Mouse (Mus musculus) intestine, embryonic 14.5 days (tissue): ENCODE measurements at regions not wholly inside any gene's neighbourhood (a gene's known extent, or its start where the extent isn't known, plus 50 kb on each side); places are given as distances from the start of the nearest gene placed in this dataset.

ENCODE experiments used
- ATAC-seq: fragments of 200-750 bp; cut with Nextera tagmentation; replicated peaks from 2 replicates; pipeline ENCODE4 v1.8.0; 2017; ENCODE audit warnings: low read depth, moderate number of reproducible peaks, moderate TSS enrichment, moderate library complexity; ENCODE audit not compliant: low FRiP score, low TSS enrichment
- DNase-seq: peaks from one replicate; pipeline ENCODE4 v3.0.0-alpha.2; 2018; ENCODE audit warnings: low spot score
- H3K27ac ChIP-seq: fragments of 300-500 bp; sonication (generic); 2 replicates; pipeline ENCODE4 v1.5.1; 2014; ENCODE audit warnings: low read depth, mild to moderate bottlenecking, control low read depth
- H3K27me3 ChIP-seq: fragments of 300-500 bp; sonication (generic); replicated peaks from 2 replicates; pipeline ENCODE4 v1.6.1; 2014; ENCODE audit warnings: low read length, control low read depth; ENCODE audit not compliant: control insufficient read depth, insufficient read depth
- H3K36me3 ChIP-seq: fragments of 300-500 bp; sonication (generic); 2 replicates; pipeline ENCODE4 v1.6.1; 2014; ENCODE audit warnings: low read length, control low read depth; ENCODE audit not compliant: control insufficient read depth, insufficient read depth
- H3K4me1 ChIP-seq: fragments of 300-500 bp; sonication (generic); replicated peaks from 2 replicates; pipeline ENCODE4 v1.6.1; 2014; ENCODE audit warnings: low read length, control low read depth, mixed read lengths; ENCODE audit not compliant: control insufficient read depth, insufficient read depth
- H3K4me2 ChIP-seq: fragments of 300-500 bp; sonication (generic); 2 replicates; pipeline ENCODE4 v1.6.1; 2014; ENCODE audit warnings: low read length
- H3K4me3 ChIP-seq: fragments of 300-500 bp; sonication (generic); 2 replicates; pipeline ENCODE4 v1.5.1; 2014; ENCODE audit warnings: low read depth, low read length, control low read depth, mixed read lengths
- H3K9ac ChIP-seq: fragments of 300-500 bp; sonication (generic); 2 replicates; pipeline ENCODE4 v1.6.1; 2014; ENCODE audit warnings: mild to moderate bottlenecking, low read length
- H3K9me3 ChIP-seq: fragments of 300-500 bp; sonication (generic); 2 replicates; pipeline ENCODE4 v1.6.1; 2016; ENCODE audit warnings: low read length, control low read depth; ENCODE audit not compliant: control insufficient read depth
- WGBS: fragments of 180-500 bp; shearing (Covaris S2); extraction: QIAGEN DNeasy Blood & Tissue Kit; methylation state at CpG from one replicate; pipeline ENCODE4 v1.1.7; 2014; 5-methylcytosine and 5-hydroxymethylcytosine counted together

DNA sequence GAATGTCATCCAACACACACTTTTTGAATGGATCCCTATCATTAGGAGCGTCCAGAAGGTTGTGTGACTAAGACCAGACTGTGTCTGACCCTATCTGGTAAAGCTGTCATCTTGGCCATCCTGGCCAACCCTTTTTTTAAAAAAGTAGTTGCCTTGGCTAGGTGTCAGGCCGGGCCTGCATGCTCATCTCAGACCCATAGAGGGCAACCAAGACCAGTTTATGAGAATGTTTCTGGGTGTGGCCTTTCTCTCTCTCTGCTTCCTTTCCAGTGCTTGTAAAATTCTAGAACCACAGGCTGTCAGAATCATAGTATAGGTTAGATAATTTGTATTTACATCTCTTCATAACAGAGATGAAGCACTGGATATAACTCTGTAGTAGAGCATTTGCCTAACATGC lies 62.8 kb upstream of the Las1l start:
- WGBS, result 27% methylated on average over 2 of the region's 2 CpGs
- no peak overlapping the region for H3K4me2 ChIP-seq
- no peak overlapping the region for H3K4me3 ChIP-seq
- H3K36me3 ChIP-seq, result no peaks in the 10 kb centered on the region
- H3K4me1 ChIP-seq, result no peaks in the 10 kb centered on the region
- H3K27me3 ChIP-seq, result no peaks in the 10 kb centered on the region
- DNase-seq (peak; percentile 62), ATAC-seq (no peak)
- H3K27ac ChIP-seq, result no peak overlapping the region
- no peak overlapping the region for H3K9ac ChIP-seq
- no peaks in the 10 kb centered on the region for H3K9me3 ChIP-seq

- Histone ChIP-seq H3K4me2 (no peak overlapping the region), H3K4me3 (no peak overlapping the region), H3K9ac (no peak overlapping the region), H3K27me3 (no peaks in the 10 kb centered on the region), H3K4me1 (no peaks in the 10 kb centered on the region), H3K27ac (no peak overlapping the region), H3K9me3 (no peaks in the 10 kb centered on the region), H3K36me3 (no peaks in the 10 kb centered on the region)
- no peak for ATAC-seq
- DNase-seq, result no peak
- whole genome bisulfite sequencing, result 66% methylated on average over 3 of the region's 3 CpGs
These were observed 63.6 kb upstream of the Las1l start for GRCm38 (mm10) chrX:96020407-96020806.

GRCm38 (mm10) chrX:96025374-96025773 lies 68.6 kb upstream of the Las1l start:
- WGBS, result 88% methylated on average over 3 of the region's 3 CpGs
- DNase-seq, result no peak
- no peak for ATAC-seq

DNA sequence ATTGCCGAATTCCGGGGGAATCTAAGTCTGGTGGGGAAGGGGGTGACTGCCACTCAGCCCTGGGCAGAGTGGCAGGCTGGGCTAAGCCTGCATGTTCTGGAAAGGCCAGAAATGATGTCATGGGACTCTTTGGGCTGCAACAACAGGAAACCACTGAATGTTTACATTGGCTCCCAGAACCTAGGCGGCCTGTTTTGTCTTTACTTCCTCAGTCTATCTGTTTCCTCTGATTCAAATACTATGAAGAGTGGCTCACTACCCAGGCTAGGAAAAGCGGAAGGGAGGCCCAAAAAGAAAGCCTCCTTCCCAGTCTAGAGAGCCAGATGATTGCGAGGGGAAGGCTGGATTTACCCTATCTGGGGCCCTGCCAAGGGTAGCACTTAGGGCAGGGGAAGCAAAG lies 69.1 kb upstream of the Las1l start:
- WGBS, result 47% methylated on average over 5 of the region's 5 CpGs
- no peak for ATAC-seq
- DNase-seq, result no peak

More at GRCm38 (mm10) chrX:96025374-96025773, 68.6 kb upstream of the Las1l start:
- Histone ChIP-seq H3K4me1 (no peaks in the 10 kb centered on the region), H3K27ac (no peak overlapping the region), H3K9ac (no peak overlapping the region), H3K9me3 (no peaks in the 10 kb centered on the region), H3K27me3 (no peaks in the 10 kb centered on the region; the same call in 1 of the 2 replicates), H3K4me3 (no peak overlapping the region), H3K4me2 (no peak overlapping the region), H3K36me3 (no peaks in the 10 kb centered on the region)

GRCm38 (mm10) chrX:96031591-96031990 lies 64.3 kb upstream of the Msn start:
- Histone ChIP-seq H3K27ac (no peak overlapping the region), H3K27me3 (no peaks in the 10 kb centered on the region; the same call in 1 of the 2 replicates), H3K4me3 (no peak overlapping the region), H3K9ac (no peak overlapping the region), H3K4me2 (no peak overlapping the region), H3K4me1 (no peaks in the 10 kb centered on the region), H3K9me3 (no peaks in the 10 kb centered on the region), H3K36me3 (no peaks in the 10 kb centered on the region)
- ATAC-seq, result no peak
- WGBS, result 71% methylated on average over 5 of the region's 5 CpGs
- no peak for DNase-seq

More for the DNA sequence above, 69.1 kb upstream of the Las1l start:
- Histone ChIP-seq H3K27me3 (no peaks in the 10 kb centered on the region; the same call in 1 of the 2 replicates), H3K4me3 (no peak overlapping the region), H3K27ac (no peak overlapping the region), H3K4me1 (no peaks in the 10 kb centered on the region), H3K36me3 (no peaks in the 10 kb centered on the region), H3K4me2 (no peak overlapping the region), H3K9ac (no peak overlapping the region), H3K9me3 (no peaks in the 10 kb centered on the region)

- ATAC-seq (no peak), DNase-seq (no peak)
- H3K27me3 ChIP-seq, result no peaks in the 10 kb centered on the region
- H3K4me2 ChIP-seq, result no peak overlapping the region
- H3K9me3 ChIP-seq, result no peaks in the 10 kb centered on the region
- no peaks in the 10 kb centered on the region for H3K4me1 ChIP-seq
- H3K4me3 ChIP-seq, result no peak overlapping the region
- H3K36me3 ChIP-seq, result no peaks in the 10 kb centered on the region
- no peak overlapping the region for H3K27ac ChIP-seq
- H3K9ac ChIP-seq, result no peak overlapping the region
These were observed 60.5 kb upstream of the Msn start for GRCm38 (mm10) chrX:96035307-96035706.

- no peak overlapping the region for H3K27ac ChIP-seq
- no peak overlapping the region for H3K4me2 ChIP-seq
- H3K9me3 ChIP-seq, result no peaks in the 10 kb centered on the region
- ATAC-seq (no peak), DNase-seq (no peak)
- H3K36me3 ChIP-seq, result no peaks in the 10 kb centered on the region
- WGBS, result 58% methylated on average over 3 of the region's 3 CpGs
- no peak overlapping the region for H3K4me3 ChIP-seq
- no peaks in the 10 kb centered on the region for H3K4me1 ChIP-seq
- no peak overlapping the region for H3K9ac ChIP-seq
- no peaks in the 10 kb centered on the region for H3K27me3 ChIP-seq
These were observed 53.6 kb upstream of the Msn start for GRCm38 (mm10) chrX:96042193-96042592.
